Mouse (Mus musculus) adrenal gland, postnatal 36 days (tissue): Measurements from ENCODE around the gene Pigs. TPM values are rescaled to one million over a fixed set of nuclear protein-coding genes. Genes with fewer than 3 reads are reported as not detected.

Experiments used
- DNase-seq, 2 experiments: peaks; one replicate each; pipeline ENCODE4 v3.0.0; 2021; ENCODE audit warnings: mixed read lengths in 1 of 2
- long read RNA-seq, 2 experiments: library from polyadenylated mRNA; stranded (forward); transcript quantifications; one replicate each; pipeline ENCODE4 v2.0.0; 2021; ENCODE audit warnings: borderline sequencing depth in 2 of 2
- total RNA-seq, 2 experiments: library from RNA; stranded (reverse); gene quantifications; 2 replicates each; pipeline ENCODE4 v1.2.3; 2021

The Pigs gene
- 10 to 100 TPM; 54.0 to 57.7 TPM for total RNA-seq
- long read RNA-seq, experiment 1, transcript Pigs-201 (12 exons, 2,501 nt) = major isoform, 45 of 71 reads
- long read RNA-seq, experiment 1, partial matches to known transcripts = 21 of 71 reads
- long read RNA-seq, experiment 1, other reads (novel, unspliced or antisense) = 5 of 71 reads
- long read RNA-seq, experiment 2, transcript Pigs-201 (12 exons, 2,501 nt) = major isoform, 36 of 46 reads
- long read RNA-seq, experiment 2, partial matches to known transcripts = 4 of 46 reads
- long read RNA-seq, experiment 2, other reads (novel, unspliced or antisense) = 6 of 46 reads

DNA sequence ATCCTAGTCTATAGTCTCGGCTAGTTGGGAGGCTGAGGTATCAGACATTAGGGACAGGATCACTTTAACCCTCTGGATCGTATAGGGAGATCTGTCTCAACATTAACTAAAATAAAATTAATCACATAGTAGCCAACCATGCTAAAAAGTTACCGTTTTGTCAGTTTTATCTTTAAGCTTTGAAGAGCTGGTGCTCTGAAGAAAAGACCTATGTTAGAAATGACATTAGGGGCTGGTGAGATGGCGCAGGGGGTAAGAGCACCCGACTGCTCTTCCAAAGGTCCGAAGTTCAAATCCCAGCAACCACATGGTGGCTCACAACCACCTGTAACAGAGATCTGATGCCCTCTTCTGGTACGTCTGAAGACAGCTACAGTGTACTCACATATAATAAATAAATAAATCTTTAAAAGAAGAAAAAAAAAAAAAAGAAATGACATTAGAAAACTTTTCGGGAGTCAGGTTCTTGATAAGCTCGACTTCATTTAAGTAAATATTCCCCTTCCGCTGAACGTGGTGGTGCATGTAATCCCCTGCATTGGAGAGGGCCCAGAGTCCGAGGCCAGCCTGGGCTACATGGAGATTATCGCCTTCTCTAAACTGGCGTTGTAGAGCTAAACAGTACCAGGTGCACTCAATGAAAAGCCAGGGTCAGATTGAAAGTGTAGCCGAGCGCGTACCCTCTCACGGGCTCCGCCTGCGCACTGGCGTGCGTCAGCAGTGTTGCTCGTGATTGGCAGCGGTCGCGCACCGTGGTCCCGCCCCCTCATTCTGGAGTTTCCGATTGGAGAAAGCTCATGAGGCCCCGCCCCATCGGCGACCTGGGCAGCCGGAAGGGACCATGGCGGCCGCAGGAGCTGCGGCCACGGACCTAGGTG is at the start of gene Pigs:
Gene Pigs, plus strand, starts transcription at position 782 of the 878 bp plus-strand sequence.
- DNase-seq = peak; percentile 98 to 99

DNA sequence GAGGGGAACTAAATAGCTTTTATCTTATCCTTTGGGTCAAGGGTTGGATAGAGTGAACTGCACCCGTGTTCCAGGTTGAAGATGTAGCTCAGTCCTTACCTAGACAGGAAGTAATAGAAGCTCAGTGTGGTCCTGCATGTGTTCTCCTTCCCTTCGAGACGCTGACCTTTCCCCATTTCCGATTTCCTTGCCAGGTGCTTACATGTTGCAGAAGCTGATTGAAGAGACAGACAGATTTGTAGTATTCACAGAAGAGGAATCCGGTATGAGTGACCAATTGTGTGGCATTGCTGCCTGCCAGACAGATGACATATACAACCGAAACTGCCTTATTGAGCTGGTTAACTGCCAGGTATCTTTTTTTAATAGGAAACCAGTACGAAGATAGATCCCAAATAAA is 49.4 kb upstream of the Pigs start:
- DNase-seq = no peak

DNA sequence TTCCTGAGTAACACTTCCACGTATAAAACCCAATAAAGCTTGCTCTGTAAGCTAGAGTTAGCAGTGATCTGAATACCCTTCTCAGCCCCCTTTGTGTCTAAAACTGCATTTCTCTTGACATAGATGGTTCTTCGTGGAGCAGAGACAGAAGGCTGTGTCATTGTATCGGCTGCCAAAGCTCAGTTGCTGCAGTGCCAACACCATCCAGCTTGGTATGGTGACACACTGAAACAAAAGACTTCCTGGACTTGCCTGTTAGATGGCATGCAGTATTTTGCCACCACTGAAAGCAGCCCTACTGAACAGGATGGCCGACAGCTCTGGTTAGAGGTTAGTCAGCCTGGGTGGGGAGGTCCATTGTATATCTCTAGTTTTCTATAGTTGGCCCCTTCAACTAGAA is 48.6 kb upstream of the Pigs start:
- no peak for DNase-seq

DNA sequence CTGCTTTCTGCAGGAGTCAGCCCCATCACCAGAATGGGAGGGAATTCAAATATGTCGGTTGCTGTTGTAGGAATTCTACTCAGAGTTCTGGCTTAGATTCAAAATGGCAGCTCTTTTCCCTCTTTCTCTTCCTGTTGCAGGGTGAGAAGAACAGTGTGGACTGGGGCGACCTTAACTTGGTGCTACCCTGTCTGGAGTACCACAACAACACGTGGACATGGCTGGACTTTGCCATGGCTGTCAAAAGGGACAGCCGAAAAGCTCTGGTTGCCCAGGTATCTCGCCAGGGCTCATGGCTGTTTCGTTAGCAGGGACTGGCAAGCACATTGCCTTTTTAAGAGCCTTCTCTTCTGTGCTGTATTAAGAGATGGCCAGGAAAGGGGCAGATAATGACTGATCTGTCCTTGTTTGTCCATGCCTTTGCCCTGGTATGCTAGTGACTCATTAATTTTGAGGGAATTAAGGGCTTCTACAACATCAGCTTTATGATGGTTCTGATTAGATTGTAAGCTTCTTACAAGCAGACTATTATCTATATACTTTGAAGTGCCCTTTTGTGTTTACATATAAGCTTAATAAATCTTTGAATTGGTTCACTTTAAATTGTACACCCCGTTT is 39.0 kb upstream of the Pigs start:
- no peak for DNase-seq

DNA sequence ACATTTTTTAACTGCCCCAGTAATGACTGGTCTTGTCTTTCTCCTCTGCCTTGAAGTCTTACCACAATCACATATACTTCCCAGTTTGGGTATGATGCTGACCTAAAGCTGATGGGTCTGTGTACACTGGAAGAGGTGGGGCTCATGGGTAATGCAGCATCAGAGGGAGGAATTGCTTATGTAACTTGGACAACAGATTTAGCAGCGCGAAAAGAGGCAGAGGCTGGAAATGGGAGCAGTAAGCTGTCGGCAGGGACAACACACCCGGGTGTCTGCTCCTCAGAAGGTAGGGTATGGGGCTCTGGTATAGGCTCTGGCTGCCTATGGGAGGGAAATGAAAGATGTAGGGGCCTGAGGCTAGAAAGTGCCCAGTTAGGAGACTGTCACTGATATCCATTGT is 37.6 kb upstream of the Pigs start, which contains the start of gene BC030499:
Gene BC030499, plus strand, starts transcription at position 188 of the 400 bp plus-strand sequence.
- DNase-seq = no peak

DNA sequence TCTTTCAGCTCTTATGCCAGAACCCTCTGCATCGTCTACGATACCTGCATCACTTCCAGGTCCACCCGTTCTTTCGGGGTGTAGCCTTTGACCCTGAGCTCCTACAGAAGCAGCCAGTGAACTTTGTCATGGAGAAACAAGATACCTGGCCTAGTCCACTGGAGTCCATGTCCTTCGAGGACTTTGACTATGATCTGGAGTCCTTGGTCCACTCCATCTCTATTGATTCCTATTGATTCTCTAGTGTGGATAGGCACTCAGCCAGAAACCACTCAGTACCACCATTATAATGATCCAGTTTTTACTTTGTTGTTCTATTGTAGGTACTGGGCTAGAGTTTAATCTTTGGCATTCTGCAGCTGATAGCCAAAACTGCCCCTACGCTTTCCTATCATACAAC is 33.6 kb upstream of the Pigs start:
- no peak for DNase-seq

DNA sequence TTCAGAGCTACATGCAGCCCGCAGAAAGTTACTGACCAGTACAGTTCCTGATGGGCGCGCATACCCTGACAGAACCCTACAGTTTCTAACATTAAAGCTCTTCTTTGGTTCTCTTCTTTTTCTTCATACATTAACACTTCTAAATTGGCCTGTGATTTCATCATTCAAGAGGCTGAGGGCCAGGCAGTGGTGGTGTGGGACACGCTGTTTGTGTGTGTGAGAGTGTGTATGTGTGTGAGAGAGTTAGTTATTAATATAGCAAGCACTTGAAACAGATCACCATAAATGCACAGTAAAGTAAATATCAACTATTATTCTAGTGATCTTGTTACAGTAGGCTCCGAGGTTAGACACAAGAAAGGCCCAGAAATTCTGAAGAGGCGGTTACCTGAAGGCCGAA is 27.3 kb upstream of the Pigs start:
- DNase-seq = no peak

DNA sequence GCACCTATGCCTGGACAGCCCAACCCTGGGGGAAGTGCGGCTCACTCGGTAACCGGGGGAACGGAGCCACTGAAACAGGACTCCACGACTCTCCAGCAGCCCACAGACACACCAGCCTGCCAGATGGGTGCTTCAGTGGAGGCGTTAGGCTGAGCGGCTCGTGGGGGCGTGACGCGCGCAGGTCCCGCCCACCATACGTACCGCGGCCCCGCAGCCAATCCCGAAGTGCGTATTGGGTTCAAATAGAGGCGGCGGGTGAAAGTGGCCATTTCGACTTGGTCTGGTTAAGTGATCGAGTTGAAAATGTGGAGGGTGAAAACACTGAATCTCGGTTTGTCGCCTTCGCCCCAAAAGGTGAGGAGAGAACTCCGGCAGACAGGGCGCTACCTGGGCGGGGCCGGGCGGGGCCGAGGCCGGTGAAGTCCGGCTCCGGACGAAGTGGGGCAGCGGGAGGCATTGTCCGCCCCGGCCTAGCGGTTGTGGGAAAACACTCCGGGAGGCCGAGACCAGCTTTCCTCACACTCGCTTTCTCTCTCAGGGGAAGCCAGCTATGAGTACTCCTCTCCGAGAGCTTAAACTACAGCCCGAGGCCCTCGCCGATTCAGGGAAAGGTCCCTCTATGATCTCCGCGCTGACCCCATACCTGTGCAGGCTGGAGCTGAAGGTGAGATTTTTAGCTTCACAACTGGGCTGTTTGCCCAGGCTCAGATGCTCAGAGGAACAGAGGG is 26.7 kb upstream of the Pigs start, which contains the start of gene Spag5:
Gene Spag5, plus strand, starts transcription at position 173 of the 728 bp plus-strand sequence.
- peak; percentile 91 to 93 for DNase-seq

DNA sequence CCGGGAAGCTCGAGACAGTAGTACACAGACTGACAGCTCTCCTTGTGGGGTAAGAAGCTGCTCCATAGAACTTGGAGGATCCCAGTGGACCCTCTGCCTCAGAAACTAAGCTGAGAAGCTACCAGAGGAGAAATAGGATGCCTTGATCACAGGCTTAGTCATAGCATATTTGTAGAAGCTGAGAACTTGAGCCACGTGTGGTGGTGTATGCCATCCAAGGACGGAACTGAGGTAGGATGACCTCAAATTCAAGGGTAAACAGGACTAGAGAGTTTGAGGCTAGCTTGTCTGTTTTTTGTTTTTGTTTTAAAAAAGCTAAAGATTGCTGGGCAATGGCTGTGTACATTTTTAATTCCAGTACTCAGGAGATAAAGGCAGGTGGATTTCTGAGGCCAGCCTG is 22.9 kb upstream of the Pigs start:
- DNase-seq = peak in 1 of 2 experiments; percentile 24

DNA sequence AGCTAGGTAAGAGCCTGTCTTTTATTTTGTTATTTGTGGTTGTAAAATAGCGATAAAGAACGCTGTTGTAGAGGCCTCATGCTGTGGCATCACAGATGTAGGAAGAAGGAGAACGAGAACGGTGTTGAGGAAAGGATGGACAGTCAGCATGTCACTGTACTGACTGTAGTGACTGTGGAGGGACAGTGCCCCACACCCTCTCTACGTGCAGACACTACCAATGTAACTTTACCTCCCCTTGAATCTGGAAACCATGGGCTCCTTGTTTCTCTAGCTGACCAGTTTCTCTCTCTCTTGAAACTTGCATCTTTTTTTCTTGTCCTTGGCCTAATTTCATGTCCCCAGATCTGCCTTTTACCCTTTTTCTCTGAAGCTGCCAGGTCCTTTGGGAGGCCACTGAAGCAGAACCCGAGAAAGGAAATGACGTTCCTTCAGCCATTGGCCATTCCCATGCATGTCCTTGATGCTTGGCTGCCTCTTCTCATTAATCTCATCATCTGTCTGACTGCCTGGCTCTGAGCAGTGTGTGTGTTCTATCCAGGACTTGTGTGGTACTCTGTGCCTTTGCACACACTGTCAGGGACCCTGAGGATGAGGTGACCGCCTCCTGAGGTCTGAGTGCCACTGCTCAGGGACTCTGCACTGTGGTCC is 17.2 kb upstream of the Pigs start:
- peak; percentile 45 to 51 for DNase-seq

DNA sequence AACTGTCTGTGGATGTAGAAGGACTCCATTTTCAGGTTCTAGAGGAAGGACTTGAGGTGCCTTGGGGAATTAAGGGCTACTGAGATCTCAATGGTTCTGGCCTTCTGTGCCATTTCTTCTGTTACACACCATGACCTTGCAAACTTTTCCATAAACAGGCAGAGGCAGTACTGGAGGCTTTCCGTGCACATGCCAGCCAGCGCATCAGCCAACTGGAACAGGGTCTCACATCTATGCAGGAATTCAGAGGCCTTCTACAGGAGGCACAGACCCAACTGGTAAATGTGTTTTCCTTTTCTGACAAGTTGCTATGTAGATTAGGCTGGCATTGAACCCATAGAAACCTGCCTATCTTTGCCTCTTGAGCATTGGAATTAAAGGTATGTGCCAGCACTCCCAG is 14.6 kb upstream of the Pigs start:
- DNase-seq = peak; percentile 41 to 47

DNA sequence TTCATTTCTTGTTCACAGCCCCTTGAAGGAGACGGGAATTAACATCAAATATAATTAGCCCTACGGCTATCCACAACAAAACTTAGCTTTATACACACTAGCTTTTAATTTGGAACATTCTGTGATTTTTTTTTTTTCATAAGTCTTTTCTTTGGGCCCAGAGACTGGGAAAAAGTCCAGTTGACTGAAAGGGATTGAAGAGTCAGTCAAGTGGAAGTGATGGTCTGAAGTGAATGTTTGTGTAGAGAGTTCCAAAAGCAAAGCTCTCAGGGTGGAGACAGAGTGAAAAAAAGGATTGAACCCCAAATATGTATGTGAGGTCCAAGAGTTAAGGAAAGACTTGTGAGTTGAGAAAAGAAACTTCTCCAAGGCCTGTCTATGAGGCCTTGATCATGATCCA is 9.8 kb upstream of the Pigs start:
- DNase-seq = no peak

DNA sequence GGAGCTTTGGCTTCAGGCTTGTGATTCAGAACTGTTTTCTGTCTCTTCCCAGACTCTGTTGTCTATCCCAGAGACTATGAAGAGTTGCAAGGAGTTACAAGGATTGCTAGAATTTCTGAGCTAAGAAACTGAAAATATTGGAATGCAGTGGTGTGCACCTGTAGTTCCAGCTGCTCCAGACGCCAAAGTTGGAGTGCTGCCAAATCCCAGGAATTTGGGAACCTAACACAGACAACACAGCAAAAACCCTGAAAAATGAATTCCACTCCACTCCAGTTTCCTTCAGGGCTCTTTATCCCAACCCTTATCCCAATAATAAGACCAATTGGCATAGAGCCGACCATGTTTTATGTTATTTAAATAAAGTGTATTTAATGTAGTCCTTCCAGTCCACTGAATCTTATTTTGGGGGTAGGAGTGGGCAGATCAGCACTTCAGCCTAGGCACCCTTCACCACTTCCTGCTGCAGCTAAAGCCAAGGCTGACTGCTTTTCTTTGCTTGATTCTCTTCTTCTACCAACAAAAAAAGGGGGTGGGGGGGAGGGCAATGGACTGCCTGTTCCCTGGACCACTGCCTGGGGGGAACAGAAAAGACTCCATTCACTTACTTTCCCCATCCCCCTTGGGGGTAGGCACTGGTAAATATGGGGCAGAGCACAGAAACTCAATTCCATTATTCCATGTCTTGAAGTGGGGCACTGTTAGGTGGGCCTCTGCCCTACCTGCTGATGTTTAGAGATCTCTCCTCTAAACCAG is 6.0 kb upstream of the Pigs start:
- no peak for DNase-seq

DNA sequence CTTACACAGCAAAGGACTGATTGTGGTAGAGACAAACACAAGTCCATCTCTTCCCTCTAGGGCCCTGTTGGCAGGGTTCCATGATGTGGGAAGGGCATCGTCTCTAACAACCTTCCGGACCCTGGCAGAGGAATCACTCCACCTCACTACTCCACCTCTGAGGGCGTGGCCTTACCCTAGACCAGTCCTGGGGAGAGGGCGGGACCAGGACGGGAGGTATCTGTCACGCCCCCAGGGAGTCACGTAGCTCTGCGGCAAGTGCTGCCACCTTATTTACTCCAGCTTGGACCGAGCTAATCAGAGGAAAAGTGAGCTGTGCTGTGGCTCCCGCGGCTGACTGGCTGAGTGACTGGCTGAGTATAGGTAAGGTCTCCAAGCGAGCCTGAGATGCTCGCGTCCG is 5.4 kb upstream of the Pigs start, which contains the start of gene Aldoc:
Gene Aldoc, plus strand, starts transcription at position 109 of the 400 bp plus-strand sequence.
- peak; percentile 90 to 91 for DNase-seq

DNA sequence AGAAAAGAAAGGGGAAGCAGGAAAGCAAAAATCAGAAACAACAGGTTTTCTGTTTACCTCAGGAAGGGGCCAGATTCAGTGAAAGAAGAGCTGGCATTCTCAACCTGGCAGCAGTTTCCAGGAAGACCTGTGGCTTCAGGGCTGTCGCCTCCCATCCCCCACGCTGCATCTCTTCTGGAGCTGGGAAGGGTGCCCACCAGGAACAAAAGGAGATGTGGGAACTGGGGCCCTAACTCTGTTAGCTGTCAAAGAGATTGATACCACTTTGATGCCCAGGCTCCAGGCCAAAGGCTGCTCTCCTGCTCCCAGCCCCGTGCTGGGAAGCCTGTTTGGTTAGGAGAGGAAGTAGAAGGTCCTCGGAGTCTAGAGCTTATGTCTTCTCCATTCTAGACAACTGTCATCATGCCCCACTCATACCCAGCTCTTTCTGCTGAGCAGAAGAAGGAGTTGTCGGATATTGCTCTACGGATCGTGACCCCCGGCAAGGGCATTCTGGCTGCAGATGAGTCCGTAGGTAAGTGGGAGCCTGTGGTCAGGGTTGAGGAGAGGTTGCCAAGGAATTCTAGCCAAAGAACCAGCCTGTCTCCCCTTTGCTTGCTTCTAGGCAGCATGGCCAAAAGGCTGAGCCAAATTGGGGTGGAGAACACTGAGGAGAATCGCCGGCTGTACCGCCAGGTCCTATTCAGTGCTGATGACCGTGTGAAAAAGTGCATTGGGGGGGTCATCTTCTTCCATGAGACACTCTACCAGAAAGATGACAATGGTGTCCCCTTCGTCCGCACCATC is 4.0 kb upstream of the Pigs start:
- no peak for DNase-seq

DNA sequence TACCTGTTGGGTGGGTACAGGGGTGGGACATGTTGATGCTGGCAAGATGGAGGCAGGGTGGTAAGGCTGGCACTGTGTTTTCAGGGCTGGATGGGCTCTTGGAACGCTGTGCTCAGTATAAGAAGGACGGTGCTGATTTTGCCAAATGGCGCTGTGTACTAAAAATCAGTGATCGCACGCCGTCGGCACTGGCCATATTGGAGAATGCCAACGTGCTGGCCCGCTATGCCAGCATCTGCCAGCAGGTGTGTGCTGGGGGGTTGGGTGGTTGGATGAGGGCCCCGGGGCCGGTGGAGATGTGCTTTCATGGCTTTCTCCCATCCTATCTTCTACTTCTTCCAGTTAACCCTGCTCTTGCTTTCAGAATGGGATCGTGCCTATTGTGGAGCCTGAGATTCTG is 3.2 kb upstream of the Pigs start:
- DNase-seq = no peak

DNA sequence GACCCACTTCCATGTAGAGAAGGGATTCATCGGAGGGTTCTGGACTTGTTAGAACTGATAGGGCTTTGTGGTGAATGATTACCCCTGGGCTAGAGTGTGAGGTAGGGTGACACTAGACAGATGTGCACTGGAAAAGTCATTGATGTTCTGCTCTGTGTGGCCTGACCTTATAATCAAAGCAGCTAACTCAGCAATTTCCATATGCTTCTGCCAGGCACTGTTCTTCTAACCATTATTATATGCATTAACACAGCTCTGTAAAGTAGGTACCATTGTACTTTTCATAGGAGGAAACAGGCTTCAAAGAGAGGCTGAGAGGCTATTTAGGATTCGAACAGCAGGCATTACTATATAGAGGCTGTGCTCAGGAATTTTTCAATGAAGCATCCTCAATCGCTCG is 1.0 kb upstream of the Pigs start:
- DNase-seq = no peak

DNA sequence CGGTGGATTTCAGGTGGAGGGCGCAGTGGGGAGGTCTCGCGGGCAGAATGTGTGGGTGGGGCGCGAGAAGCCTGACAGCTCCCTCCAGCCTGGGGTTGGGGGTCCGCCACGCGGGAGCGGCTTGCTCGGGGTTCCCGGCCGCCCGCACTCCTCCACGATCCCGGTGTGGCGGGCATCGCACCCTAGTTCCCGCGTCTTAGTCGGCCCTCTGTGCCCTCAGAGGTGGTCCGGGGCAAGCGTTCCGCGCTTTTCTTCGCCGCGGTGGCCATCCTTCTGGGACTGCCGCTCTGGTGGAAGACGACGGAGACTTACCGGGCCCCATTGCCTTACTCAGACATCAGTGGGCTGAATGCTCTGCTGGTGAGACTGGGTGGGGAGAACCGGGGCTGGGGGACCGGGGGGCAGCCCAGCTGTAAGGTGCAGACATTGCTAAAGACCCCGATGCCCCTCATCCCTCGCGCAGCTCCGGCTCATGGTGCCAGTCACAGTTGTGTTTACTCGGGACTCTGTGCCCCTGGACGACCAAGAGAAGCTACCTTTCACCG is 369 bp downstream of the Pigs start:
- DNase-seq = no peak

DNA sequence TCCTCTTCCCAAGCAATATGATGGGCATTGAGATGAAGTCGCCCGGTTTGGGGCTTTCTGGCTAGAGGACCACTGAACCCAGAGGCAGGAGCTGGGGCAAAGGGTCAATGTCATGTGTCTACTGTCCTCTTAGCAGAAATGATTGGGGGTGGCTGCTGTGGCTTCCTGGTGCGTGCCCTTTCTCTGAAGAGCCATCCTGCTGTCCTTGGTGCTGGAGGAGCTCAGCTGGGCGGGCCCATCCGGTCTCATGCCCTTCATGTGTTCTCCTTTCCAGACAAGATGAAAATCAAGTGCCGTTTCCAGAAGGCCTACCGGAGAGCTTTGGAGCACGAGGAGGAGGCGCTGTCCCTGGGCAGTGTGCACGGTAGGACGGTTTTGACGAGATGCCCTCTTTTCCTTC is 4.5 kb downstream of the Pigs start:
- DNase-seq = no peak

DNA sequence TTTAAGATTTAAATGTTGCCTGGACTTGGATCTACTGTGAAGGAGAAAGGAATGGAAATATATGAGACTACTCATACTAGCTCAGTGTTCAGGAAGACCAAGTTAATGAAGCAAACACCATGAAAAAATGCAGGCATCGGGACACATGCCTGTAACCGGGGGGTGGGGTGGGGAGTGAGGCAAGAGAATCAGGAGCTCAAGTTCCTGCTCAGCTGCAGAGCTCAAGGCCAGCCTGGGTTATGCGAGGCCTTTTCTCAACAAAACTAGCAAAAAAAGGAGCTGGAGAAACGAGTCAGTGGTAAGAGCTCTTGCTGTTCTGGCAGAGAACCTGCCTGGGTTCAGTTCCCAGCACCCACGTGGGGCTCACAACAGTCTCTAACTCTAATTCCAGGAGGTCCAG is 5.8 kb downstream of the Pigs start:
- DNase-seq = peak; percentile 48 to 66
